Mouse (Mus musculus): ENCODE data around the gene Mctp2.

- no peak for TF ChIP-seq CTCF (IDR thresholded peaks at IDR 0.05; ENCODE audit: borderline replicate concordance, control insufficient read depth, extremely low read depth, insufficient read depth, low read length, poor library complexity)
- no peak for TF ChIP-seq POLR2A (IDR thresholded peaks at IDR 0.05; ENCODE audit: control insufficient read depth, extremely low read depth, insufficient read depth, low read length, poor library complexity)
Observed at GRCm38 (mm10) chr7:72071418-72072184, 234.8 kb downstream of the Mctp2 start.
